Mouse (Mus musculus): ENCODE data around the gene Exoc6. TPM values are rescaled to one million over a fixed set of nuclear protein-coding genes. Genes with fewer than 3 reads are reported as not detected.
A peak's percentile ranks its signal among the peaks of the same experiment; 100 is the strongest.
"Not testable (repeated sequence)": the region's sequence is repeated elsewhere in the genome, so short reads cannot be mapped to it uniquely, and the experiment has no call there.

Exoc6 gene
- polyA plus RNA-seq, 2 experiments: 17.3 to 31.6 TPM

GRCm38 (mm10) chr19:37545231-37545630 lies 5.0 kb upstream of the Exoc6 start:
- TF ChIP-seq CTCF (IDR thresholded peaks at IDR 0.05; ENCODE audit: low read depth) (no peak), EP300 (IDR thresholded peaks at IDR 0.05; ENCODE audit: low read depth) (no peak)
- no peak overlapping the region for H3K9ac ChIP-seq (replicated peaks)
- H3K9me3 ChIP-seq (ENCODE audit: control insufficient read depth, low read length): no peaks in the 10 kb centered on the region
- H3K4me3 ChIP-seq (ENCODE audit: insufficient read depth in 1 of 2, low read depth in 2 of 2, low read length in 2 of 2): no peak overlapping the region
- ATAC-seq (ENCODE audit: insufficient read depth): no peak
- 60% methylated on average over 3 of the region's 3 CpGs for WGBS (ENCODE audit: insufficient replicate concordance)
- no peak overlapping the region for H3K27ac ChIP-seq
- no peak for DNase-seq (ENCODE audit: low read depth in 3 of 3, low spot score in 3 of 3)
- H3K36me3 ChIP-seq (replicated peaks; ENCODE audit: control insufficient read depth, insufficient read depth, low read depth): no peaks in the 10 kb centered on the region
- H3K4me2 ChIP-seq (ENCODE audit: low read depth): no peak overlapping the region
- H3K27me3 ChIP-seq (ENCODE audit: control insufficient read depth, insufficient read depth, low read length): no peaks in the 10 kb centered on the region
- H3K4me1 ChIP-seq (replicated peaks; ENCODE audit: control insufficient read depth in 2 of 2, insufficient read depth in 2 of 2, low read length in 1 of 2): peaks cover 11 to 20% of the 10 kb centered on the region in 2 experiments

- Histone ChIP-seq H3K9me3 (ENCODE audit: control insufficient read depth, low read length) (no peaks in the 10 kb centered on the region), H3K36me3 (replicated peaks; ENCODE audit: control insufficient read depth, insufficient read depth, low read depth) (no peaks in the 10 kb centered on the region), H3K4me3 (ENCODE audit: insufficient read depth in 1 of 2, low read depth in 2 of 2, low read length in 2 of 2) (no peak overlapping the region), H3K9ac (replicated peaks) (no peak overlapping the region), H3K27ac (no peak overlapping the region), H3K4me1 (replicated peaks; ENCODE audit: control insufficient read depth in 2 of 2, insufficient read depth in 2 of 2, low read length in 1 of 2) (peaks cover 10 to 20% of the 10 kb centered on the region in 2 experiments; a peak in 3 of 4 replicates), H3K27me3 (ENCODE audit: control insufficient read depth, insufficient read depth, low read length) (no peaks in the 10 kb centered on the region), H3K4me2 (ENCODE audit: low read depth) (no peak overlapping the region)
- WGBS (ENCODE audit: insufficient replicate concordance): 60% methylated on average over 6 of the region's 6 CpGs
- no peak for DNase-seq (ENCODE audit: low read depth in 3 of 3, low spot score in 3 of 3)
- TF ChIP-seq EP300 (IDR thresholded peaks at IDR 0.05; ENCODE audit: low read depth) (no peak), CTCF (IDR thresholded peaks at IDR 0.05; ENCODE audit: low read depth) (no peak)
- ATAC-seq (ENCODE audit: insufficient read depth): no peak
These were observed 4.5 kb upstream of the Exoc6 start for GRCm38 (mm10) chr19:37545725-37546124.

DNA sequence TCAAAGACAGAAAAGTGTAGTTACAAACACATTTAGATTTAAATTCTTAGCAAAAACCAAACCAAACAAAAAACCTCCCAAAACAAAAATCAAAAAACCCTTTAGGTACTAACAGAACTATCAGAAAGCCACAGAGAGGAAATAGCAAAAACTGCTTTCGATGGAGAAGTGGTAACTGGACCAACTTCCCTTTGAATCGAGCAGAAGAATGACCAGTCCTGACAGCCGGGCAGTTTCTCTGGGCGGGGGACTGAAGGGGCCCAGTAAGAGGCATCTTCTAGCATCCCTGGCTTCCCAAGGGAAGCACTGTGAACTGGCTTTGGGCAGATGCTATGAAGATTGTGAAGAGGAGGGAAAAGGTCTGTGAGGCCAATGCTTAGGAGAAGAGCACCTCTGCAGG lies 3.4 kb upstream of the Exoc6 start:
- no peak overlapping the region for H3K4me2 ChIP-seq (ENCODE audit: low read depth)
- no peak for DNase-seq (ENCODE audit: low read depth in 3 of 3, low spot score in 3 of 3)
- peaks cover 12 to 22% of the 10 kb centered on the region in 2 experiments for H3K4me1 ChIP-seq (replicated peaks; ENCODE audit: control insufficient read depth in 2 of 2, insufficient read depth in 2 of 2, low read length in 1 of 2)
- no peak for ATAC-seq (ENCODE audit: insufficient read depth)
- H3K36me3 ChIP-seq (replicated peaks; ENCODE audit: control insufficient read depth, insufficient read depth, low read depth): no peaks in the 10 kb centered on the region
- no peaks in the 10 kb centered on the region for H3K27me3 ChIP-seq (ENCODE audit: control insufficient read depth, insufficient read depth, low read length)
- H3K27ac ChIP-seq: no peak overlapping the region
- no peaks in the 10 kb centered on the region for H3K9me3 ChIP-seq (ENCODE audit: control insufficient read depth, low read length)
- TF ChIP-seq CTCF (IDR thresholded peaks at IDR 0.05; ENCODE audit: low read depth) (no peak), EP300 (IDR thresholded peaks at IDR 0.05; ENCODE audit: low read depth) (no peak)
- no peak overlapping the region for H3K9ac ChIP-seq (replicated peaks)
- 16% methylated on average over 4 of the region's 4 CpGs for WGBS (ENCODE audit: insufficient replicate concordance)
- H3K4me3 ChIP-seq (ENCODE audit: insufficient read depth in 1 of 2, low read depth in 2 of 2, low read length in 2 of 2): no peak overlapping the region

- Histone ChIP-seq H3K9me3 (ENCODE audit: control insufficient read depth, low read length) (no peaks in the 10 kb centered on the region), H3K27ac (peak overlapping the region; percentile 81), H3K4me3 (ENCODE audit: insufficient read depth in 1 of 2, low read depth in 2 of 2, low read length in 2 of 2) (peak overlapping the region; percentile 74 to 89), H3K9ac (replicated peaks) (peak overlapping the region; percentile 68), H3K4me2 (ENCODE audit: low read depth) (peak overlapping the region; percentile 93), H3K27me3 (ENCODE audit: control insufficient read depth, insufficient read depth, low read length) (no peaks in the 10 kb centered on the region), H3K4me1 (replicated peaks; ENCODE audit: control insufficient read depth in 2 of 2, insufficient read depth in 2 of 2, low read length in 1 of 2) (peaks cover 36 to 45% of the 10 kb centered on the region in 2 experiments), H3K36me3 (replicated peaks; ENCODE audit: control insufficient read depth, insufficient read depth, low read depth) (no peaks in the 10 kb centered on the region; the same call in 1 of the 2 replicates)
- no peak for TF ChIP-seq EP300 (IDR thresholded peaks at IDR 0.05; ENCODE audit: low read depth)
- TF ChIP-seq CTCF (IDR thresholded peaks at IDR 0.05; ENCODE audit: low read depth): no peak
- no peak for ATAC-seq (ENCODE audit: insufficient read depth)
- WGBS (ENCODE audit: insufficient replicate concordance): 2% methylated on average over 8 of the region's 8 CpGs
- no peak for DNase-seq (ENCODE audit: low read depth in 3 of 3, low spot score in 3 of 3)
These were observed 885 bp downstream of the Exoc6 start for GRCm38 (mm10) chr19:37551040-37551566.

GRCm38 (mm10) chr19:37553376-37554265 lies 3.4 kb downstream of the Exoc6 start:
- Histone ChIP-seq H3K4me1 (replicated peaks; ENCODE audit: control insufficient read depth in 2 of 2, insufficient read depth in 2 of 2, low read length in 1 of 2) (peaks cover 53 to 60% of the 10 kb centered on the region in 2 experiments), H3K27ac (peak overlapping the region; percentile 45), H3K36me3 (replicated peaks; ENCODE audit: control insufficient read depth, insufficient read depth, low read depth) (no peaks in the 10 kb centered on the region; the same call in 1 of the 2 replicates), H3K9ac (replicated peaks) (peak overlapping the region; percentile 18; the same call in 1 of the 2 replicates), H3K4me2 (ENCODE audit: low read depth) (peak overlapping the region; percentile 56), H3K9me3 (ENCODE audit: control insufficient read depth, low read length) (no peaks in the 10 kb centered on the region), H3K4me3 (ENCODE audit: insufficient read depth in 1 of 2, low read depth in 2 of 2, low read length in 2 of 2) (peak overlapping the region in 1 of 2 experiments; percentile 20; a peak in 1 of 4 replicates), H3K27me3 (ENCODE audit: control insufficient read depth, insufficient read depth, low read length) (no peaks in the 10 kb centered on the region)
- DNase-seq (ENCODE audit: low read depth in 3 of 3, low spot score in 3 of 3) (no peak), ATAC-seq (ENCODE audit: insufficient read depth) (no peak)
- TF ChIP-seq CTCF (IDR thresholded peaks at IDR 0.05; ENCODE audit: low read depth): no peak
- TF ChIP-seq EP300 (IDR thresholded peaks at IDR 0.05; ENCODE audit: low read depth): no peak
- WGBS (ENCODE audit: insufficient replicate concordance): 60% methylated on average over 11 of the region's 11 CpGs

GRCm38 (mm10) chr19:37554266-37554650 lies 4.0 kb downstream of the Exoc6 start:
- H3K36me3 ChIP-seq (replicated peaks; ENCODE audit: control insufficient read depth, insufficient read depth, low read depth); H3K9ac ChIP-seq (replicated peaks); ATAC-seq (ENCODE audit: insufficient read depth); DNase-seq (ENCODE audit: low read depth in 3 of 3, low spot score in 3 of 3); H3K4me3 ChIP-seq (ENCODE audit: insufficient read depth in 1 of 2, low read depth in 2 of 2, low read length in 2 of 2); H3K9me3 ChIP-seq (ENCODE audit: control insufficient read depth, low read length); H3K27me3 ChIP-seq (ENCODE audit: control insufficient read depth, insufficient read depth, low read length): not testable (repeated sequence)
- 74% methylated on average over 5 of the region's 5 CpGs for WGBS (ENCODE audit: insufficient replicate concordance)
- H3K27ac ChIP-seq: peak overlapping the region; percentile 14; the same call in 1 of the 2 replicates
- H3K4me1 ChIP-seq (replicated peaks; ENCODE audit: control insufficient read depth in 2 of 2, insufficient read depth in 2 of 2, low read length in 1 of 2): peaks cover 60 to 66% of the 10 kb centered on the region in 2 experiments
- peak overlapping the region; percentile 56 for H3K4me2 ChIP-seq (ENCODE audit: low read depth)
